Mouse (Mus musculus): ENCODE measurements around the gene Kmo. TPM values are rescaled to one million over a fixed set of nuclear protein-coding genes. Genes with fewer than 3 reads are reported as not detected.

Kmo gene
- polyA plus RNA-seq, 1 experiment from 2014 or later: 0.16 TPM

GRCm38 (mm10) chr1:175691686-175692245, 71.6 kb downstream of the Kmo start:
- 1% methylated on average over 22 of the region's 22 CpGs for WGBS
- no peak for DNase-seq (ENCODE audit: low spot score)
- H3K27ac ChIP-seq: peak overlapping the region; percentile 99
- peaks cover 18% of the 10 kb centered on the region for H3K36me3 ChIP-seq
- H3K4me1 ChIP-seq (replicated peaks): peaks cover 31% of the 10 kb centered on the region
- H3K27me3 ChIP-seq (ENCODE audit: insufficient read depth, poor library complexity, severe bottlenecking): no peaks in the 10 kb centered on the region
- H3K4me3 ChIP-seq: peak overlapping the region; percentile 72
- H3K9me3 ChIP-seq: no peaks in the 10 kb centered on the region

DNA sequence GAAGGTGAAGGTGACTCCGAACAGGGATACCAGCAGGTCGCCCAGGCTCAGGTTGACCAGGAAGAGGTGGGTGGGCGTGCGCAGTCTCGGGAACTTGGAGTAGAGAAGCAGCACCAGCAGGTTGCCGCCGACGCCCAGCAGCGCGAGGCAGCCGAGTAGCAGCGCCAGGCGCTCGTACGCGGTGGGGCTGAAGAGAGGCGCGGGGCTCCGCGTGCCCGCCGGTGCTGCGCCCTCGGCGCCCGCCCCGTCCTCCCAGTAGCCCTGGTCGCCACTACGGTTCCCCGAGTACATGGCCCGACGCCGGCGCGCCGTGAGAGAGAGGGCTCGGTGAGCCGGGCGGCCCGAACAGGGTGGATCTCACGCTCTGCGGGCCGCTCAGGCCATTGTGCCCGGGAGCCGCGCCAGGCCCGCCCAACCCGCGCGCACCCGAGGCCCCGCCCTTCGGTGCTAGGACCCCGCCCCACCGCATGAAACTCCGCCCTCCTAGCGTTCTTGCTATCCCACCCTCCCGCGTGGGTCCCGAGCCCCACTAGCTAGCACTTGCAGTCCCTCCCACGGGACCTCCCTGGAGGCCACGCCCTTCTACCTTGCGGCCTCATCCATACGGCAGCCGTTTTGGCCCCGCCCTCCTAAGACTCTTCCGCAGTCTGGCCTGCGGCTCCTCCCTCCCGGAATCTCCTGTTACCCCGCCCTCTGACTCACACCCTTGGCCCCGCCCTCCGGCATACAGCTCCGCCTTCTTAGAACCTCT, 72.2 kb downstream of the Kmo start, which contains the start of the genes Opn3 and Chml:
TSS of gene Opn3 (minus strand) at position 531 of the 751 bp plus-strand sequence.
TSS of gene Chml (minus strand) at position 656 of the 751 bp plus-strand sequence.
- WGBS: under 1% methylated on average over 66 of the region's 73 CpGs
- DNase-seq (ENCODE audit: low spot score): peak; percentile 99
- H3K9me3 ChIP-seq: no peaks in the 10 kb centered on the region
- peak within 1 kb of the TSS; percentile 99 for H3K27ac ChIP-seq
- no peaks in the 10 kb centered on the region for H3K27me3 ChIP-seq (ENCODE audit: insufficient read depth, poor library complexity, severe bottlenecking)
- peak within 1 kb of the TSS; percentile 72 for H3K4me3 ChIP-seq
- peaks cover 31% of the 10 kb centered on the region for H3K4me1 ChIP-seq (replicated peaks)
- H3K36me3 ChIP-seq: peaks cover 12% of the 10 kb centered on the region

- Histone ChIP-seq H3K9me3 (no peaks in the 10 kb centered on the region), H3K27me3 (ENCODE audit: insufficient read depth, poor library complexity, severe bottlenecking) (no peaks in the 10 kb centered on the region), H3K4me3 (peak overlapping the region; percentile 72), H3K27ac (peak overlapping the region; percentile 99), H3K36me3 (peaks cover 6% of the 10 kb centered on the region), H3K4me1 (replicated peaks) (peaks cover 31% of the 10 kb centered on the region)
- no peak for DNase-seq (ENCODE audit: low spot score)
- WGBS: 1% methylated on average over 17 of the region's 17 CpGs
These were observed 72.8 kb downstream of the Kmo start for GRCm38 (mm10) chr1:175692997-175693361.

DNA sequence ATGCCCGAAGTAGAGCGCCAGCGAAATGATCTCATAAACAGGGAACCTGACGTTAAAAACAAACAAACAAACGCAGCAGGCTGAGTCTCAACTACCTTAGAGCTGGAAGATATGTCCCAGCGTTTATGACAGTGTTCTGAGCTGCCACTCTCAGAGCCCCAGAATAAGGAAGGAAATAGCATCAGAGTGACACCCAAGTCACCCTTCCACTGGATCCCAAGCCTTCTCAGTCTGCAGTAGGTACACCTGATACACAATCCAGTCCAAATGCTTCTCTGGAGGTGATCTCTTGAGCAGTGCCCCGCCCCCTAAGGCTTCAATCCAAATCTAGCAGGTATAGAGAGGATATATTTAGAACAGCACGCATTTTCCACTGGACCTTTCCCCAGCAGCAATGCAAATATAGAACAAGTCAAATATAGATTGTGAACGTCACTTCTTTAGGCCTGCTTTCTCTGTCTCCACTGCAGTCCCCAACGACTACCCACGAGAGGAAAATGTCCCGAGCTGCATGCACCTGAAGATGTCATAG, 73.3 kb downstream of the Kmo start:
- Histone ChIP-seq H3K27ac (no peak overlapping the region), H3K36me3 (0 out of 2 replicates have a peak, but pooled peaks cover under 1% of the 10 kb centered on the region), H3K4me1 (replicated peaks) (peaks cover 31% of the 10 kb centered on the region), H3K4me3 (peak overlapping the region; percentile 72), H3K9me3 (no peaks in the 10 kb centered on the region), H3K27me3 (ENCODE audit: insufficient read depth, poor library complexity, severe bottlenecking) (no peaks in the 10 kb centered on the region)
- WGBS: 48% methylated on average over 12 of the region's 12 CpGs
- no peak for DNase-seq (ENCODE audit: low spot score)

GRCm38 (mm10) chr1:175698293-175698692, 78.1 kb downstream of the Kmo start, which contains the start of gene Wdr64:
Gene Wdr64 (plus strand): TSS chr1:175698593.
- H3K36me3 ChIP-seq: no peaks in the 10 kb centered on the region
- no peak for DNase-seq (ENCODE audit: low spot score)
- H3K4me1 ChIP-seq (replicated peaks): peaks cover 3% of the 10 kb centered on the region
- H3K27me3 ChIP-seq (ENCODE audit: insufficient read depth, poor library complexity, severe bottlenecking): no peaks in the 10 kb centered on the region
- H3K4me3 ChIP-seq: no peak within 1 kb of the TSS
- WGBS: 88% methylated on average over 1 of the region's 1 CpGs
- H3K9me3 ChIP-seq: no peaks in the 10 kb centered on the region
- no peak within 1 kb of the TSS for H3K27ac ChIP-seq

DNA sequence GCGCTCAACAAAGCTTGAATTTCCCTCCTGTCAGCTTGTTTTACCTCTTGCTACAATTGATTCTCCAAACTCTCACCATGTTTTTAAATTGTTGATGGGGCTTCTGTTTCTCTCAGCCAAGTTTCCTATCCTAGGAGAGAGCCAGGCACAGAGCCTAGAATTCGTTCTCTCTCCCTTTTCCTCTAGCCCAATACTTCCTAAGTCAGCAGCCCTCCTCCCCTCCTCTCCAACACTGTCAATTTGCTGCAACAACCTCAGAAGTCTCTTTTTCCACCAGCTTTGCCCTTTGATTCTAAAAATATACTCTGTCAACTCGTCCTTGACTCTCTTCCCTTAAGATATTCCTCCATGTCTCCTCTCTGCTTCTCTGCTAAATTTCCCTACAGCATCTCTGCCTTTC, 79.2 kb downstream of the Kmo start:
- whole genome bisulfite sequencing: 67% methylated on average over 3 of the region's 3 CpGs
- no peaks in the 10 kb centered on the region for H3K27me3 ChIP-seq (ENCODE audit: insufficient read depth, poor library complexity, severe bottlenecking)
- no peak for DNase-seq (ENCODE audit: low spot score)
- no peak overlapping the region for H3K27ac ChIP-seq
- no peak overlapping the region for H3K4me3 ChIP-seq
- no peaks in the 10 kb centered on the region for H3K4me1 ChIP-seq (replicated peaks)
- H3K9me3 ChIP-seq: no peaks in the 10 kb centered on the region
- no peaks in the 10 kb centered on the region for H3K36me3 ChIP-seq

DNA sequence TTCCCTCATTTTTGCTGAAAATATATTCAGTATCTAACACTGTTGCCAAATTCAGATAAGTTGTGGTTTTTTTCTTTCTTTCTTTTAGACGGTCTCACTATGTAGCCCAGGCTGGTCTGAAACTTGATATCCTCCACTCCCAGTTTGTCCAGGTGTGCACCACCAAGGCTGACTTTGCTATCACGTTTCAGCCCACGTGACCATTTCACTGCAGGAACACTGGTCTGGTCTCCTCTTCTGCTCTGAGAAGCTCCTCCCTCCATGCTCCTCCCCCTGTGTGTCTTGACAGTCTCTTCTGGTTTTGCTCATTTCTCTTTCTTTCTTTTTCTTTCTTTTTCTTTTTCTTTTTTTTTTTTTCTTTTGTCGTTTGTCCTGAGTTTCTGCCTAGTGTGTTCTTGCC, 79.6 kb downstream of the Kmo start:
- H3K9me3 ChIP-seq: no peaks in the 10 kb centered on the region
- H3K4me3 ChIP-seq: no peak overlapping the region
- no peaks in the 10 kb centered on the region for H3K4me1 ChIP-seq (replicated peaks)
- H3K27ac ChIP-seq: no peak overlapping the region
- 33% methylated on average over 4 of the region's 4 CpGs for WGBS
- DNase-seq (ENCODE audit: low spot score): no peak
- no peaks in the 10 kb centered on the region for H3K27me3 ChIP-seq (ENCODE audit: insufficient read depth, poor library complexity, severe bottlenecking)
- H3K36me3 ChIP-seq: no peaks in the 10 kb centered on the region

GRCm38 (mm10) chr1:175701145-175701544, 81.0 kb downstream of the Kmo start:
- DNase-seq (ENCODE audit: low spot score): no peak
- H3K27ac ChIP-seq: no peak overlapping the region
- H3K9me3 ChIP-seq: no peaks in the 10 kb centered on the region
- WGBS: 80% methylated on average over 4 of the region's 4 CpGs
- H3K4me1 ChIP-seq (replicated peaks): no peaks in the 10 kb centered on the region
- no peak overlapping the region for H3K4me3 ChIP-seq
- no peaks in the 10 kb centered on the region for H3K36me3 ChIP-seq
- H3K27me3 ChIP-seq (ENCODE audit: insufficient read depth, poor library complexity, severe bottlenecking): no peaks in the 10 kb centered on the region

DNA sequence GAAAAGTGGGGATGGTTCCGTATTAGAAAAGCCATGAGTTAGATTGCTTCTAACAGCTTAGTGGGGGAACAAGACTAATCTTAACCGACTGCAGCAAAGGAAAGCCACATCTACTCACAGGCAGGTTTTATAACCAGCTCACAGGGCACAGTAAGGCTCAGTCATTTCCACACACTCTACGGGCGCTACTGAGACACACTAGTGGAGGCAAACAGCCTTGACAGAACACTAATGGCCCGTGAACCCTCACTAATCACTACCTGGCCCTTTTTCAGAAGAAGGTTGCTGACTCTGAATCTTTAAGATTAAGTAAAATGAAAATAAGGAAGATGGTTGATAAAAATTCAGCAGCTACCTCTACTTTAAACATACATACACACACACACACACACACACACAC, 87.4 kb downstream of the Kmo start:
- no peaks in the 10 kb centered on the region for H3K36me3 ChIP-seq
- H3K27me3 ChIP-seq (ENCODE audit: insufficient read depth, poor library complexity, severe bottlenecking): no peaks in the 10 kb centered on the region
- no peaks in the 10 kb centered on the region for H3K4me1 ChIP-seq (replicated peaks)
- no peak overlapping the region for H3K27ac ChIP-seq
- H3K9me3 ChIP-seq: no peaks in the 10 kb centered on the region
- DNase-seq (ENCODE audit: low spot score): no peak
- 83% methylated on average over 5 of the region's 5 CpGs for WGBS
- H3K4me3 ChIP-seq: no peak overlapping the region

DNA sequence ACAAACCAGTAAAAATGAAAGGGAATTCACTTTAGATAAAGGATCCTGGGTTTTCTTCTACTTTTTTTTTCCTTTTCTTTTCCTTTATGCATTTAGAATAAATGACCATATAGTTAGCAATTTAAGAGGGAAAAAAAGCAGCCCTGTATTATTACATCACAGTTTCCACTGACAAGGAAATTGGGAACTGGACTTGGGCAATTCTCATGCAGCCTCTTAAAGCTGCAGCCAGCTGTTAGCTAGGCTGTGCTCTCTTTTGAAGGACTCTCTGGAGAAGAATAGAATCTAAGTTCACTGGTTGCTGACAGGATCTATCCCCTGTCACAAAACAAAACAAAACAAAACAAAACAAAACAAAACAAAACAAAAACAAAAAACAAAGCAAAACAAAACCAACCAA, 87.8 kb downstream of the Kmo start:
- no peak for DNase-seq (ENCODE audit: low spot score)
- H3K4me3 ChIP-seq: no peak overlapping the region
- no peaks in the 10 kb centered on the region for H3K36me3 ChIP-seq
- no peak overlapping the region for H3K27ac ChIP-seq
- no peaks in the 10 kb centered on the region for H3K9me3 ChIP-seq
- no peaks in the 10 kb centered on the region for H3K27me3 ChIP-seq (ENCODE audit: insufficient read depth, poor library complexity, severe bottlenecking)
- H3K4me1 ChIP-seq (replicated peaks): no peaks in the 10 kb centered on the region

Other genes with a start within 250 kb of the Kmo start
- gene Rgs7, start 127.9 kb upstream of the Kmo start, polyA plus RNA-seq (2016; fragmentation: Nextera tagmentation; extraction: Ambion mirVana): 1.7 and 3.9 TPM in 2 replicates
- gene Fh1, start 5.3 kb downstream of the Kmo start, polyA plus RNA-seq (2016; fragmentation: Nextera tagmentation; extraction: Ambion mirVana): 114 and 123 TPM in 2 replicates
- gene Opn3, start 72.4 kb downstream of the Kmo start, polyA plus RNA-seq (2016; fragmentation: Nextera tagmentation; extraction: Ambion mirVana): 14.3 and 14.7 TPM in 2 replicates
- gene Chml, start 72.5 kb downstream of the Kmo start, polyA plus RNA-seq (2016; fragmentation: Nextera tagmentation; extraction: Ambion mirVana): 4.3 and 6.3 TPM in 2 replicates
- gene Wdr64, start 78.2 kb downstream of the Kmo start, polyA plus RNA-seq (2016; fragmentation: Nextera tagmentation; extraction: Ambion mirVana): not detected in 2 replicates